Mouse (Mus musculus) WW6 (cell line): ENCODE results near the gene Gm20403.
"Not testable (repeated sequence)": the region's sequence is repeated elsewhere in the genome, so short reads cannot be mapped to it uniquely, and the experiment has no call there.

Experiments
- DNase-seq: peaks from one replicate; pipeline ENCODE4 v3.0.0-alpha.2; 2013; ENCODE audit warnings: low read depth, low spot score

Gm20403 gene

GRCm38 (mm10) chr12:54986052-54986717 is at the start of gene Gm20403:
TSS of gene Gm20403 (minus strand) at chr12:54986529.
- no peak for DNase-seq

- no peak for DNase-seq
These were observed 40.8 kb upstream of the Gm20403 start for GRCm38 (mm10) chr12:55027088-55027487.

GRCm38 (mm10) chr12:55023284-55023683 is 37.0 kb upstream of the Gm20403 start:
- DNase-seq, result no peak

GRCm38 (mm10) chr12:55019421-55019877 is 33.1 kb upstream of the Gm20403 start:
- DNase-seq, result no peak

- DNase-seq, result no peak
These were observed 30.9 kb upstream of the Gm20403 start for GRCm38 (mm10) chr12:55017119-55017721.

GRCm38 (mm10) chr12:55016339-55017118 is 30.2 kb upstream of the Gm20403 start:
- no peak for DNase-seq

- DNase-seq, result no peak
These were observed 29.1 kb upstream of the Gm20403 start for GRCm38 (mm10) chr12:55015428-55015827.

GRCm38 (mm10) chr12:55013626-55014398 is 27.5 kb upstream of the Gm20403 start, which contains the start of gene Baz1a:
TSS of gene Baz1a (minus strand) at chr12:55014348.
- DNase-seq, result no peak

- DNase-seq, result no peak
These were observed 26.7 kb upstream of the Gm20403 start for GRCm38 (mm10) chr12:55013031-55013430.

GRCm38 (mm10) chr12:55007361-55008008 is 21.2 kb upstream of the Gm20403 start:
- DNase-seq, result no peak

GRCm38 (mm10) chr12:55006071-55006470 is 19.7 kb upstream of the Gm20403 start:
- DNase-seq, result no peak

- no peak for DNase-seq
These were observed 18.1 kb upstream of the Gm20403 start for GRCm38 (mm10) chr12:55004396-55004795.

- DNase-seq, result no peak
These were observed 17.5 kb upstream of the Gm20403 start for GRCm38 (mm10) chr12:55003843-55004242.

- not testable (repeated sequence) for DNase-seq
These were observed 16.2 kb upstream of the Gm20403 start for GRCm38 (mm10) chr12:55002532-55002931.

- no peak for DNase-seq
These were observed 12.8 kb upstream of the Gm20403 start for GRCm38 (mm10) chr12:54999016-54999690.

- no peak for DNase-seq
These were observed 12.1 kb upstream of the Gm20403 start for GRCm38 (mm10) chr12:54998411-54998810.

GRCm38 (mm10) chr12:54996979-54997474 is 10.7 kb upstream of the Gm20403 start:
- no peak for DNase-seq

GRCm38 (mm10) chr12:54995965-54996364 is 9.6 kb upstream of the Gm20403 start:
- DNase-seq, result no peak

- DNase-seq, result no peak
These were observed 8.1 kb upstream of the Gm20403 start for GRCm38 (mm10) chr12:54994418-54994817.

- DNase-seq, result no peak
These were observed 7.7 kb upstream of the Gm20403 start for GRCm38 (mm10) chr12:54994068-54994386.
